Mouse (Mus musculus): ENCODE results near the gene Raet1e.
"Not testable (repeated sequence)": the region's sequence is repeated elsewhere in the genome, so short reads cannot be mapped to it uniquely, and the experiment has no call there.

GRCm38 (mm10) chr10:22270879-22271786, 112.8 kb downstream of the Raet1e start:
- not testable (repeated sequence) for TF ChIP-seq CHD2 (IDR thresholded peaks at IDR 0.05; ENCODE audit: low read depth, low read length); ZNF384 (IDR thresholded peaks at IDR 0.05; ENCODE audit: low read depth, low read length); ZC3H11A (IDR thresholded peaks at IDR 0.05; ENCODE audit: borderline replicate concordance, low read depth, low read length); MAFK (IDR thresholded peaks at IDR 0.05; ENCODE audit: insufficient read depth, low read depth, low read length)
